Mouse (Mus musculus) right cerebral cortex, postnatal 10 days (tissue): ENCODE results near the gene Gm609.

Source experiments
- DNase-seq, 2 experiments: peaks; one replicate each; pipeline ENCODE4 v3.0.0; 2021; ENCODE audit warnings: low spot score in 2 of 2

The Gm609 gene

GRCm38 (mm10) chr16:45392246-45392645, 100.5 kb downstream of the Gm609 start:
- DNase-seq = no peak

GRCm38 (mm10) chr16:45391680-45392079, 101.1 kb downstream of the Gm609 start:
- no peak for DNase-seq

GRCm38 (mm10) chr16:45390286-45390956, 102.3 kb downstream of the Gm609 start:
- no peak for DNase-seq

- DNase-seq = no peak
Observed at GRCm38 (mm10) chr16:45389833-45390232, 102.9 kb downstream of the Gm609 start.

- no peak for DNase-seq
Observed at GRCm38 (mm10) chr16:45389041-45389440, 103.7 kb downstream of the Gm609 start.

GRCm38 (mm10) chr16:45381811-45382210, 111.0 kb downstream of the Gm609 start:
- DNase-seq = no peak

GRCm38 (mm10) chr16:45378959-45379358, 113.8 kb downstream of the Gm609 start:
- DNase-seq = no peak

- no peak for DNase-seq
Observed at GRCm38 (mm10) chr16:45378147-45378943, 114.4 kb downstream of the Gm609 start.

GRCm38 (mm10) chr16:45377332-45377731, 115.4 kb downstream of the Gm609 start:
- DNase-seq = no peak

GRCm38 (mm10) chr16:45376812-45377211, 116.0 kb downstream of the Gm609 start:
- DNase-seq = no peak

- peak in 1 of 2 experiments; percentile 33 for DNase-seq
Observed at GRCm38 (mm10) chr16:45376294-45376693, 116.5 kb downstream of the Gm609 start.

GRCm38 (mm10) chr16:45375506-45376225, 117.1 kb downstream of the Gm609 start:
- no peak for DNase-seq

- DNase-seq = no peak
Observed at GRCm38 (mm10) chr16:45374074-45374473, 118.7 kb downstream of the Gm609 start.

- no peak for DNase-seq
Observed at GRCm38 (mm10) chr16:45371076-45371475, 121.7 kb downstream of the Gm609 start.

GRCm38 (mm10) chr16:45369285-45369965, 123.3 kb downstream of the Gm609 start:
- DNase-seq = no peak

- DNase-seq = no peak
Observed at GRCm38 (mm10) chr16:45366111-45366510, 126.7 kb downstream of the Gm609 start.

GRCm38 (mm10) chr16:45365353-45365752, 127.4 kb downstream of the Gm609 start:
- no peak for DNase-seq

- no peak for DNase-seq
Observed at GRCm38 (mm10) chr16:45364627-45365026, 128.1 kb downstream of the Gm609 start.

- no peak for DNase-seq
Observed at GRCm38 (mm10) chr16:45363480-45364045, 129.2 kb downstream of the Gm609 start.
